Mouse (Mus musculus): Measurements from ENCODE around the gene Klk14.
"Not testable (repeated sequence)": the region's sequence is repeated elsewhere in the genome, so short reads cannot be mapped to it uniquely, and the experiment has no call there.

The Klk14 gene

DNA sequence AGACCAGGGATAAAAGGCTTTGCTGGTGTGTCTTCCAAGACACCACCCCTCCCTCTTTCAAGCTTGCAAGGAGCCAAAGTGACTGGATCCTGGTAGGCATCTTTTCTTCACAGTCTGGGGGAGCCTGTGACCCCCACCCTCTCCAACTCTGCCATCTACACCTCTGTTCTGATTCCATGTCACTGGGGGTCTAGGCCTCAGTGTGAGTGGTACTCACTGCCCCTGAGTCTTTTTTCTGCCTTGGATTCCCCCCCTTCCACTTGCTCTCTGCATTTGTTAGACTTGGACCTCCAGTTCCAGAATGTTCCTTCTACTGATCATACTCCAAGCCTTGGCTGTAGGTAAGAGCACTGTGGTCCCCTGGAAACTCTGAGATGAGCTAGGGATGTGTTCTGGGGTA, at the start of gene Klk14:
Gene Klk14 (plus strand): TSS at position 301 of the 400 bp plus-strand sequence.
- DNase-seq = no peak

DNA sequence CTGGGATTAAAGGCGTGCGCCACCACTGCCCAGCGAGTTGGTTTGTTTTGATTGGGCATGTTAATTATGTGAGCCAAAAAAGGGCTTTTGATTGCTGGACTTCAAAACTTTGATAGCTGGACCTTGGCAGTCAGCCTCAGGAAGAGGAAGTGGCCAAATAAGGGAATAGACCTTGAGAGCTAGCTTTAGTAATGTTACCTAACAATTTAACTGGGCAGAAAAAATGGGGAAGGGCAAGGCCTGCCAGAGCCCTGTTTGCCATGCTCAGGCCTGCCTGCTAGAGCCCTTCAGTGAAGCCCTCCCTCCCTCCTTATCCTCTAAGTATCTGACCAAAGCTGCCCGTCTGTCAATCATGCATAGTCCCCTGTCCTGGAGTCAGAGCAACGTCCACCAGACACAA, 47.6 kb upstream of the Klk14 start:
- no peak for DNase-seq

DNA sequence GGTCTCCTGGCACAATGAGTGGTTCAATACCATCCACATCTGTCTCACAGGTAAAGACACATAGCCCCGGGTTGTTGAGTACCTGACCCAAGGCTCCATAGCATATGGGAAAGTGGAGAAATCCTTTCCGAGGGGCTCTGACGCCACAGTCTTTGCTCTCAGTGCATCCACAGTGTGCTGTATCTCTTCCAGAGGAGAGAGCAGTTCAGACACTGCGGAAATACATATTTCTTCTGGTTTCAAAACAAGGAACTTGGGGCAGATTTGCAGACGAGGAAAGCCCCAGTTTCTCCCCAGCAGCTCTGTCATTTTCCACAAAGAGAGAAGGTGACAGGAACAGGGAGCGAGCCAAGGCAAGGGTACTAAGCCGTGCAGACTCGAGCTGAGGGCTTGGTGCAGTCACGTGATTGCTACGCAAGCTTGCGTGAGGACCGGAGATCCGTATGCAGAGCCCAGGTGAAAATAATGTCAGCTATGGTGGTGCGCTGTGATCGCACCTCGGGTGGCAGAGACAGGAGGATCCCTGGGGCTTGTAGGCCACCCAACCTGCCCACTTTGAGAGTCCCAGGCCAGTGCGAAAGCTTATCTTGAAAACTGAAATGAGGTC, 47.1 kb upstream of the Klk14 start:
- DNase-seq = no peak

DNA sequence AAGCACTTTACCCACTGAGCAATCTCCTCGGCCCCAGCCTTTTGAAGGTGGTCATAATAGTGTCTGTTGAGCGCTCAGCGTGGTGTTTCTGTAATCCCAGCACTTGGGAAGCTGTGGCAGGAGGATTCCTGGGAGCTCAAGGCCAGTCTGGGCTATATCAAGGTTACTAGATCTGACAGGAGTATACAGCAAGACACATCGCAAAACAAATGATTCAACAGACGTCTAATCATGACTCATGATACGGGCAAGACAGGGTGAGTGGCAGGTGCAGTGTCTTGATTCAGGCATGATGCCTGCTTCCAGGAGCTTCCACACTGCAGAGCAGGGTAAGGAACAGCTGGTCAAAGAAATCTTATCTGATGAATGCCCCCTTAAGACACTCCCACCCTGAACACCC, 37.5 kb upstream of the Klk14 start:
- no peak for DNase-seq

DNA sequence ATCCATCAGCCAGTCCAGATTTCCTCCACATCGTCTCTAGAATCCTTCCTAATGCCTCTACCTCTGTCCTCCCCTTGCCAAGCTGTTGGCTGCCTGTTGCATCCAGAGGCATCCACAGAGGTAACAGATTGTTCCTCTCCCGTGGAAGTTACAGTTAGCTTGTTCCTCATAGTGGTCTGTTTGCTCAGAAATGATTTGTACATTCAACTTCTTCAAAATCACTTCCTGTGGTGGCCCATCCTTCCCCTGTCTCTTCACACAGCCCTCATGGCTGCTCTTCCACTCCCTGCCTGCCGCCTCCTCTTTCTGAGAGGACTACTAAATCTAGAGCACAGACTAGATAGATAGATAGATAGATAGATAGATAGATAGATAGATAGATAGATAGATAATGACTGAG, 35.7 kb upstream of the Klk14 start:
- no peak for DNase-seq

DNA sequence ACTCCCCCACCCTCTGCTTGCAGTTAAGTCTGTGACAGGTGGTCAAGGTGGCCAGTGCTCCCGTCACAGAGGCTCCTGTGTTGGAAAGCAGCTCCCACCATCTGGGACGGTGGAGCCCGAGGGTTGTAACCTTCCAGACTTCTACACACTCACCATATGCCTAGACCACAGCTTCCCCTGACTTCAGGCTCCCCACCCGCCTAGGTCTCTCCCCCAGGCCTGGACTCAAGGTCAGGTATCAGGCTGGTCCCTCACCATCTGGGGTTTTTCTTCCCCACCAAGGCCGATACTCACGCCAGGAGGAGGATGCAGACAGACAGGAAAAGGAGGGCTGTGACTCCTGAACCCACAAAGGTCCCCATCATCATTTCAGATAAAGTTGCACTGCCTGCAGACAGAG, 34.0 kb upstream of the Klk14 start:
- no peak for DNase-seq

DNA sequence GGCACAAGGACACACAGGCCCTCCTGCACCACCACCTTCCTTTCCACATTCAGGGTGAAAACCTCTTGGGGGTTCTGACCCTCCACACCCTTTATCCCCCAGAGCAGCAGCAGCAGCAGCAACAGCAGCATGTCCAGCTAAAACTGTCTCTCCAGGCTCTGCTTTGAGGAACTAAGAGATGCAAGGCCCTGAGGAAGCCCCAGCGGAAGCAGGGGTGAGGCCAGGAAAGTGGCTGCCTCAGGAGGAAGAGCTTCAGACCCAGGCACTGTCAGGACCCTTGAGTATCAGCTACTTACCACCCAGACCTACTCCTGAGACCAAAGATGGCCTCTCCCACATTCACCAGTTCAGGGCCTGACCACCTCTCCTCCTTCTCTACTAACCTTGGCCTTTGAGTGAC, 30.2 kb upstream of the Klk14 start, which contains the start of gene Siglece:
Gene Siglece (minus strand): TSS at position 160 of the 400 bp plus-strand sequence.
- DNase-seq = no peak

DNA sequence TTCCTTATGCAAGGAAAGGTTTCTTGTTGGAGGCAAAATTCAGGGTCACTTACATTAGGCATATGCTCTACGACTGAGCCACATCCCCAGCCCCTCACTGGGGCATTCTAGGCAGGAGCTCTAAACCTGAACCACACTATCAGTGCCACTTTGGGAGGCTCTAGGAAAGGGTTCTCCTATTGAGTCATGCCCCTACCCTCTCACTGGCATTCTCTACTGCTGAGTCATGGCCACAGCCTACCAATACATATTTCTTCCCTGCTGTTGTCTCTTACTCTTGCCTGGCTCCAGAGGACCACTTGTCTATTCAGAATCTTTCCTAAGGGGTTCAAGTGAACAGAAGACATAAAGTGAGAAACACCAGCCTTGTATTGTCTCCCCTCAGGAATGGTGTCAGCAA, 27.4 kb upstream of the Klk14 start:
- no peak for DNase-seq

DNA sequence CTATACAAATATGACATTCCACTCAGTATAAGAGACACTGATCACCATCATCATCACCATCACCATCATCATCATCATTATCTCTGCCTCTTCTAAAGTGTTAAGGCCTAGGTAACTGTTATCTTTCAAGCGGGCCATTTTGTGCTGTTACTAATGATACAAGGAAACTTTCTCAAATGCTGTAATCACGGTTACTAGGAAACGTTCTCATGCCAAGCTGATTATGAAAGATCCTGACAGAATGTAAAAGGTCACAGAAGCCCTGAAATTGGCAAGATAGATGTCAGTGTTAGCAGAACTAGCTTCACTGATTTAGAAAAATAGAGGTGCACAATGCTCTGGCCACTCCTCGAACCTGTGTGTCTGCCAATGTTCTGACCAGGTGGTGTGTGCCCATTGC, 23.0 kb upstream of the Klk14 start:
- not testable (repeated sequence) for DNase-seq

DNA sequence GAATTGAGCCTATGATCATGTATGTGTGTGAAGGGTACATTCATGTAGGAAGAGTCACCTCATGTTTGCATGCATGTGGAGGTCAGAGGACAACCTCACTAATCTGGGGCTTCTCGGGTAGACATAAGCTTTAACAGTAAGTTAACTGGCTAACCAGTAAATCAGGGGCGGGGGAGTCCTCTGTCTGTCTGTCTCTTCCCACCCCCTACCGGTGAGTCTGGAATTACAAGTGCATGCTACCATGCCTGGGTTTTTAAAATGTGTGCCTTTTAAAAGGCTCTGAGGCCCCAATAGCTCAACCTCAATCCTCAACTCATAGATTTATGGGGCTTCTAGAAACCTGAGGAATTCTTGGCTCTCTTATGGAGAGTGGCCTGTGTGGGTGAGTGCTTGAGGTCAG, 21.6 kb upstream of the Klk14 start:
- no peak for DNase-seq

DNA sequence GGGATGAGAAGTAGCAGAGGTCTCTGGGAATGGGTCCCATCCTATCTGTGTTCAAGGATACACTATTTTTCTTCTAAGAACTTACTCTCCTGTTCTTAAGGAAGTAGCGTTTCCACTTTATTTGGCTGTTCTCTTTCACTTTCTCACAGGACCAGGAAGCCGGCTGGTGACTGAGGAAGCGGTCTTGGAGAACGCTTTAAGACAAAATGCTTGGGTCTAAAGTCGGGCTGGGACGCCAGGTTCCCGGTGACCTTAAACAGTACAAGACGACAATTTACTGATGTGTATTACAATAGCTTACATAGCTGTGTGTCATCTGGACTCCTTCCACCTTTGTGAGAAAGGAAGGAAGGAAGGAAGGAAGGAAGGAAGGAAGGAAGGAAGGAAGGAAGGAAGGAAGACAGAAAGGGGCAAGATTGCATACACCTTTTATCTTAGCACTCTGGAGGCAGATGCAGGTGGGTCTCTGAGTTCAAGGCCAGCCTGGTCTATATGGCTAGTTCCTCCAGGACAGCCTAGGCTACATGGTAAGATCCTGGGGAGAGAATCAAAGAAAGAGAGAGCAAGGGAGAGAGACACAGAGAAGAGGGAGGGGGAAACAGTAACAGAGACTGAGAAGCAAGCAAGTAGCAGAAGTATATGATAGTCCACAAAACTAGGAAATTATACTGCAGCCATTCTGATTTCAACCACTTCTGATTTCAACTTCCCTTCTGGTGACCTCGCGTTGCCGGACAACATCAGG, 19.0 kb upstream of the Klk14 start:
- no peak for DNase-seq

DNA sequence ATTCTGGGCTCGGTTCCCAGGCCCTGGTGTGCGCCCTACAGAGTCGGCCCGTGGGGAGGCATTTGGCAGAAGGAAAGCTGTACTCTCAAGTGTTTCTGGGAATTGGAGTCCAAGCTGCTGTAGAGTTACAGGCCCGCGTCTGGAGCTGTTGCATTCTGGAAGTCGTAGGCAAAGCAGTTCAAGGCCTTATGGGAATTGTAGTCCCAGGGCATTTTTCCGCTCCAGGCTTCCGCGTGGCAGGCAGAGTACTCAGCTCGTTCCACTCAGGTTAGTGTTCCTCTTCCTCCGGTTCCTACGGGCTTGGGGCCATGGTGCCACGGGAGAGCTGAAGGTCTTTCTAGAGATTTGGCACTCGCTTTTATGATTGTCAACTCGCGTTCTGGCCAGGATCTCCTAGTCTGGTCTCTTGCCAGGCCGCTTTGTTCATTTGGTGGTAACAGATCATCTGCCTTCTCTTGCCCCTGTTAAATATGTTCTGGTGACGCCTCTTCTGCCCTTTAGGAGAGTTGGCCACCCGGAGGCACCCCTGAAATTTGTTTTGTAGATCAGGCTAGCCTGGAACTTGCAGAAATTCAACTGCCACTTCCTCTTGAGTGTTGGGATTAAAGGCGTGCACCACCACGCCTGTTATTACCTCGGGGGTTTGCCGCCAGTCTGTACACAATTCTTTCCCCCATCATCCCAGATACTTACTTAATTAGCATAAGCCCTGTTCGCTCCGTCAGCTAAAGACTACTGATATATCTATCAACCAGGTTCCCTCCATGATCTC, 18.2 kb upstream of the Klk14 start, which contains the start of gene Ctu1:
Gene Ctu1 (plus strand): TSS at position 208 of the 772 bp plus-strand sequence.
- peak; percentile 83 to 88 for DNase-seq

DNA sequence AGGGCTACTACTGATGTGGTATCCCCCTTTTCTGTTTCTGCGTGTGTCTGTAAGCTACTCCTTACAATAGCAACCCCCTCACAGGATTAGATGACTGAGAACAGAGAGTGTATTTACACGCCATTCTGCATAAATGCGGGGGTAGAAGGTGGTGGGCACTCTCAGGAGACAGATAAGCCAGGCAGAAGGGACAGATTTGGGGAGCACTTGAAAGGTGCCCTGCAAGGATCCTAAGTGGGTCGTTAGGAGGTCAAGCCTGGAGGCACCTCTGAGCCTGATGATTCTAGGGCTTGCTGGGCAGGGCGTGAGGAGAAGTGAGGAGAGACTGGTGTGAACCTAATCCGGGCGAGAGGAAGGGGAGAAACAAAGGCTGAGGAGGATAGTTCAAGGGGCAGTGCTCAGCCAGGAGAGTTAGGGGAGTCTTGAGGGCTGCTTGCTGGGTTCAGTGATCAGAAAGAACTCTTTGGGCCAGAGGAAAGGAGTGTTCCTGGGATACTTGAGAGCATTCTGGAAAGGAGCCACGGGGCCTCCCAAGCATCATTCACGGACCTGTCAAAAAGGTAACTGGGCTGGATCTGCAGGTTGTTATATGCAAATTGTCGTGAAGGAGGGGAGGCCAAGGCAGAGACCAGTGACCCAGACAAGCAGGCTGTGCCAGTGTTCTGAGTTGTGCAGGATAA, 17.5 kb upstream of the Klk14 start:
- peak in 1 of 2 experiments; percentile 11 for DNase-seq

DNA sequence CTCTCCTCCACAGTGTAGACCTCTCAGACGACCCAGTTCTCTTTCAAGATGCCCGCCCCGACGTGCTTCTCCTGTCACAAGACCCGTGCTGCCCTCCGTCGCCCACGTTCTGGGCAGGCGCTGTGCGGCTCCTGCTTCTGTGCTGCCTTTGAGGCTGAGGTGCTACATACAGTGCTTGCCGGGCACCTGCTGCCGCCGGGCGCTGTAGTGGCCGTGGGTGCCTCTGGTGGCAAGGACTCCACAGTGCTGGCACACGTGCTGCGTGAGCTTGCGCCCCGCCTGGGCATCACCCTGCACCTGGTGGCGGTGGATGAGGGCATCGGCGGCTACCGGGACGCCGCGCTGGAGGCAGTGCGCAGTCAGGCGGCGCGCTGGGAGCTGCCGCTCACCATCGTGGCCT, 15.1 kb upstream of the Klk14 start:
- no peak for DNase-seq

DNA sequence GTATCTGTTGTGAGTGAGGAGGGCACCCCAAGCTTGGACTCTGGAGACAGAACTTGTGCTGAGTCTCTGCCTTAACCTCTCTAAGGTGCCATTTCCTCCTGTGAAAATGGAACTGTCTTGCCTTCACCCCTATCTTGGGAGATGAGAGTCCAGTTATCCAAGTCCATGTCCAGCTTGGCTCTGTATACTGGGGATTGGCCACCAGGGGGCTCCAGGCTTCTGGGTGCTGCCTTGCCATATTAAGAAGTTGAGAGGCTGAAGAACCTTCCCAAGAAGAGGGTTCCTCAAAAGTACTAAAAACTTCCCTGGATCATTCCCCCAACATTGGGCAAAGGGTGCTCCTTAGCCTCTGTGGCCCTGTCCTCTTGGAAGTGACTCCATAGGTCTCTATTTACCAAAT, 11.7 kb upstream of the Klk14 start:
- peak in 1 of 2 experiments; percentile 41 for DNase-seq

DNA sequence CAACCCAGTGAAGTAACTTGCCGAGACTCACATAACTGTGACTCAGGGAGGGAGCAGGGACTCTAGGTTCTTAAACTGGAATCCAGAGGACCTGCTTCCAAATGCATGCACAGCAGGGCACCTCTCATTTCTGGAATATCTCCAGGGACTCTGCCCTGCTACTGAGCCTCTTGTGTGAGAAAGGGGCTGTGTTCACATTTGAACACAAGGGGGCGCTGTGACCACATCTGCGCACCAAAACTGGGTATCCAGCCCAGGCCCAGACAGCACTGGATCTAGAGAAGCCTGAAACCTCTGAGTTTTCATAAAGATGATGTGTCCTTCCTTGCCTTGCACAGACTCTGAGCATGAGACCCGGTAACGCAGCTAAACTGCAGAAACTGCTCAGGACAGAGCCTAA, 9.3 kb upstream of the Klk14 start:
- DNase-seq = peak; percentile 39 to 66

DNA sequence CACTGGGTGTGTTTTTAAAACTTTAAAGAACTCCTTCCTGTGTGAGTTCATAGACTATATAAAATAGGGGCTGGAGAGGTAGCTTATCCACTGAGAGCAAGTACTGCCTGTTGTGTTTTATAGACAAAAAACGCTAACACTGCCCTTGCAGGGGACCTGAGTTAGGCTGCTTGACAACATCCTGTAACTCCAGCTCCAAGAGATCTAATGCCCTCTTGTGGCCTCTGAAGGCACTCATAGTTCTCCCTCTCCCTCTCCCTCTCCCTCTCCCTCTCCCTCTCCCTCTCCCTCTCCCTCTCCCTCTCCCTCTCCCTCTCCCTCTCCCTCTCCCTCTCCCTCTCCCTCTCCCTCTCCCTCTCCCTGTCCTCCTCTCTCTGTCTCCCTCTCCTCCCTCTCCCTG, 7.7 kb upstream of the Klk14 start:
- DNase-seq = not testable (repeated sequence)

DNA sequence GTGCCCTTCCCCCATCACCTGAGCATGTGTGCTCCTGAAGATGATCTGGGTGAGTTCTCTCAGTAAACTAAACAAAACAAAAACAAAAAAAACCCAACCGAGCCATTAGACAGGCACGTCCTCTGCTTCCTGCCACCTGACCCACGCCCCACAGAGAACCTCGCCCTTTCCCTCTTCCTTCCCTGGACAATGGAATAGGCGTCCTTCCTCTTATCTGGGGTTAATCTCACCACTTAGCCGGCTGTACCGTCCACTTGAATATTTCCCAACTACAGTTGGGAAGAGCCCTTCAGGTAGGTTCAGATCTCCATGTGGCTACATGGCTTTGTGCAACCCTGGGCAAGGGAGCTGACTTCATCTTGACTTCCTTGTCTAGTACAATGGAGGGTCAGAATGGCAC, 5.1 kb upstream of the Klk14 start:
- DNase-seq = no peak

DNA sequence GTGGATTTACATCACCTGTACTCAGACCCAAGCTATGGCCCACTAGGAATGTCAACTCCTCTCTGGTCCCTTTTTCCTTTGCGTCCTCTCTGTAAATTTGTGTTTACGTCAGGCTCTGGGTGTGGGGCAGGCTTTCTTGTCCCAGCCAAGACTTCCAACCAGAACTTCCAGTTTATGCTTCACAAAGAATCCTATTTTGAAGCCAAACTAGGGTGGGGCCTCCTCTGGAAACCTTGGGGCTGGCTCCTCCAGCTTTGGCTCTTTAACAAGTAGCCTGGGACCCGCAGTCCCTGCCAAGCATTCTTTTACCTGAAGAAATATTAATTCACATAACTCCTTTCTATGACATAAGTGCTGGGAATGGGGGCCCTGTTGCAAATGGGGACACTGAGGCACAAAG, 19.8 kb downstream of the Klk14 start:
- no peak for DNase-seq

DNA sequence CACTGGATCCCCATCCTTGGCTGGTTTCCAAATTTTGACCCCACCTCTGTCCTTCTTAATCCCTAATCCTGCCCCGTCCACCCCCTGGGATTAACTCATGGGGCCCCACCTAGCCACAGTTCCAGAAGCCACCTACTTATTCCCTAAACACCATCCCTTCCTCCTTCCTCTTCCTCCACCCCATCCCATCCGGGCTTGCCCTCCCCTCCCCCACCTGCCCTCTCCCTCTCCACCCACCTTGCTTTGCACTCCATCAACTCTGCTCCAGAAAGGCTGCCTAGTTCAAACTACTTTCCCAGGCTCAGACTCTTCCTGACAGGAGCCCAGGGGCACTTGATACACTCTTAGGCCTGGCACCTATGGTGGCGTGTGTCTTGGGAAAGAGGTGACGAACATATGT, 22.0 kb downstream of the Klk14 start, which contains the start of gene Klk13:
Gene Klk13 (plus strand): TSS at position 301 of the 400 bp plus-strand sequence.
- DNase-seq = no peak

DNA sequence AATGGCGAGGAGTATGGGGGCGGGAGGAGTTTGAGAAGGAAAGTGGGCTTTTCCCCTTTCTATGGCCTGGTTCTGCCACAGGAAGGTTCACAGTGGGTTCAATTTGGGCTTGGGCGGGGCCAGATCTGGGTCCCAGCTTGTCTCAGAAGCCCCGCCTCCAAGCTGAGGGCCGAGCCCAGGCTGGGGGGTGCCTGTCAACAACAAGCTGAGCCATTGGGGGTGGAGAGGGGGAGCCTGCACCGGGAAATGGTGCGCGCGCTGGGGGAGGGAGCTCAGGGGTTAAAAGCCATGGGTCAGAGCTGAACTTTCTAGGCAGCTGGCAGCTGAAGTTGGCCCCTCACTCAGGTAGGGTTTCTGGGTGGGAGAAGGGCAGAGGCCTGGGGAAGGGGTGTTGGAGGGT, 22.7 kb downstream of the Klk14 start:
- no peak for DNase-seq

DNA sequence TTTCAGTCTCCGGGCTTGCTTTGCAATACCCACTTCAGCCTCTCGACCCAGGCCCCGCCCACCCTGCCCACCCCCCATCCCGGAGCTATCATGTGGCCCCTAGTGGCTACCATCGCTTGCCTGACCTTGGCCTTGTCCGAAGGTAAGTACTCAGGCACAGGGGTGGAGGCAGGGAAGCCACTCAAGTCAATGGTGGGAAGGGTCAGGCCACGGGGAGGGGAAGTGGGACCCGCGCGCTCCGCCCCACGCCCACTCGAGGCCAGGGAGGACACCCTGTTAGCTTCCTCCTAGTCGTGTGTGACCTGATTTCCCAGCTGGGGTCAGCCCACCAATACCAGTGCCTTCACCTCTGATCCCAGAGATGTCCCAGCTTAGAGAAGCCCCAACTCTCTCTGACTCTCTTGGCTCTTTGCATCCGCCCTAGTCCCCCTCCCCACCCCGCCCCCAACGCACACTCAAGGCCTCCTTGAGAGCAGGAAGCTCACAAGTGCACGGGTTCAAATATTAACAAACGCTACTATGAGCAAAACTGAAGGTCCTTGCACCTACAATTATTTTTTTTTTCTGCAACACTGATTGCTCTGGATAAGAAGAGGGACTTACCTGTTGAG, 23.6 kb downstream of the Klk14 start:
- DNase-seq = no peak
